Mouse (Mus musculus): ENCODE data around the gene Klk1b26.
"Not testable (repeated sequence)": the region's sequence is repeated elsewhere in the genome, so short reads cannot be mapped to it uniquely, and the experiment has no call there.

Klk1b26 gene

GRCm38 (mm10) chr7:44011868-44012267 is at the start of gene Klk1b26:
Klk1b26 (plus strand) TSS chr7:44012168.
- not testable (repeated sequence) for DNase-seq (ENCODE audit: low spot score in 2 of 2)

- no peak for DNase-seq (ENCODE audit: low spot score in 2 of 2)
Observed at GRCm38 (mm10) chr7:43966451-43966850, 45.5 kb upstream of the Klk1b26 start, which contains the start of gene Klk1b1. Klk1b1 (plus strand) TSS chr7:43966751.

GRCm38 (mm10) chr7:43967058-43967457 is 44.9 kb upstream of the Klk1b26 start:
- DNase-seq (ENCODE audit: low spot score in 2 of 2), result no peak

- no peak for DNase-seq (ENCODE audit: low spot score in 2 of 2)
Observed at GRCm38 (mm10) chr7:43967612-43968011, 44.4 kb upstream of the Klk1b26 start.

- DNase-seq (ENCODE audit: low spot score in 2 of 2), result not testable (repeated sequence)
Observed at GRCm38 (mm10) chr7:43975761-43976160, 36.2 kb upstream of the Klk1b26 start, which contains the start of gene Klk1b9. Klk1b9 (plus strand) TSS chr7:43976061.

- DNase-seq (ENCODE audit: low spot score in 2 of 2), result no peak
Observed at GRCm38 (mm10) chr7:43985657-43986056, 26.3 kb upstream of the Klk1b26 start.

- not testable (repeated sequence) for DNase-seq (ENCODE audit: low spot score in 2 of 2)
Observed at GRCm38 (mm10) chr7:43994821-43995220, 17.1 kb upstream of the Klk1b26 start.

GRCm38 (mm10) chr7:43995577-43995976 is 16.4 kb upstream of the Klk1b26 start, which contains the start of gene Klk1b11:
Klk1b11 (plus strand) TSS chr7:43995877.
- not testable (repeated sequence) for DNase-seq (ENCODE audit: low spot score in 2 of 2)

- DNase-seq (ENCODE audit: low spot score in 2 of 2), result no peak
Observed at GRCm38 (mm10) chr7:44004847-44005246, 7.1 kb upstream of the Klk1b26 start.

GRCm38 (mm10) chr7:44014666-44015065 is 2.7 kb downstream of the Klk1b26 start:
- DNase-seq (ENCODE audit: low spot score in 2 of 2), result peak in 1 of 2 experiments; percentile 5

GRCm38 (mm10) chr7:44015071-44015470 is 3.1 kb downstream of the Klk1b26 start:
- DNase-seq (ENCODE audit: low spot score in 2 of 2), result no peak

- DNase-seq (ENCODE audit: low spot score in 2 of 2), result not testable (repeated sequence)
Observed at GRCm38 (mm10) chr7:44051990-44052389, 40.0 kb downstream of the Klk1b26 start, which contains the start of gene Klk1b27. Klk1b27 (plus strand) TSS chr7:44052290.
